Mouse (Mus musculus): ENCODE data around the gene Nup214. TPM values are rescaled to one million over a fixed set of nuclear protein-coding genes. Genes with fewer than 3 reads are reported as not detected.
"Not testable (repeated sequence)": the region's sequence is repeated elsewhere in the genome, so short reads cannot be mapped to it uniquely, and the experiment has no call there.

The Nup214 gene
- polyA plus RNA-seq, 1 experiment from 2014 or later, result 54.0 TPM

DNA sequence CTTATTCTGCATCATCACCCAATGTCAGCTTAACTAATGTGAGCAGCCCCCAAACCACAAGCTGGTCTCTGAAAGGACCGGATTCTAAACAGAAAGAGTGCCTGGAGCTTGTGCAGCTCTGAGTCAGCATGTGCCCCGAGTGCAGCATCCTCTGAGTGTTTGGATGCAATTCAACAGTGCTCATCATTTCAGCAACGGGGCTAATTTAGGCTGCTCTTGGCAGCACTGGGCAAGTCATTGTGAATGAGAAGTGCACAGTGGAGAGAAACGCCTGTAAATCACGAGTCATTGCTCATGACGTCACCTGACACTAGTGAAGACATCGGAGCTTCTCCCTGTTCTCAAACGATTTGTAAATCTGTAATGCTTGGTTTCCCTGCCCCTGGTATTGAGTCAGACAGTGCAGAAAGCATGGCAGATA is 64.4 kb downstream of the Nup214 start:
- ATAC-seq (replicated peaks; ENCODE audit: insufficient number of reproducible peaks, low FRiP score, low TSS enrichment), result no peak
- no peak overlapping the region for H3K27ac ChIP-seq (ENCODE audit: low read depth, low read length)
- no peak overlapping the region for H3K4me2 ChIP-seq
- 0 out of 2 replicates have a peak overlapping the region, but pooled peaks have one; percentile 39 for H3K9ac ChIP-seq (ENCODE audit: low read depth, low read length)
- peaks cover 32% of the 10 kb centered on the region for H3K36me3 ChIP-seq (ENCODE audit: control insufficient read depth, insufficient read depth, low read length)
- H3K27me3 ChIP-seq (ENCODE audit: control insufficient read depth, insufficient read depth, low read length), result no peaks in the 10 kb centered on the region
- no peaks in the 10 kb centered on the region for H3K9me3 ChIP-seq (replicated peaks; ENCODE audit: control insufficient read depth, low read length)
- 0 out of 2 replicates have a peak, but pooled peaks cover 6% of the 10 kb centered on the region for H3K4me1 ChIP-seq (ENCODE audit: control insufficient read depth, insufficient read depth, low read length)
- H3K4me3 ChIP-seq (ENCODE audit: low read depth, low read length), result no peak overlapping the region
- 84% methylated on average over 8 of the region's 8 CpGs for WGBS (ENCODE audit: insufficient replicate concordance)

DNA sequence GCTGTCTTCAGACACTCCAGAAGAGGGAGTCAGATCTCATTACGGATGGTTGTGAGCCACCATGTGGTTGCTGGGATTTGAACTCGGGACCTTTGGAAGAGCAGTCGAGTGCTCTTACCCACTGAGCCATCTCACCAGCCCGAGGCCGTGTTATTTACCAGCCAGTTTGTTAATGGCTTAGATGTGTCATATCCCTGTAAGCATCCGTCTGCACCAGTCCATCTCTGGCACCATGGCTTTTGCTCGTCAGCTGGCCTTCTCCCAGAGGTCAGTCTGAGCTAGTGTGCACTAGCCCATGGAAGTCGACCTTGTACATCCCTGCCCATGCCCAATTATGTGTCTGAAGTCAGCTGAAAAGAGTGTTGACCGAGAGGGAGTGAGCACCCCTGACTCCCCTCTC is 66.4 kb downstream of the Nup214 start:
- not testable (repeated sequence) for H3K27me3 ChIP-seq (ENCODE audit: control insufficient read depth, insufficient read depth, low read length); H3K27ac ChIP-seq (ENCODE audit: low read depth, low read length); ATAC-seq (replicated peaks; ENCODE audit: insufficient number of reproducible peaks, low FRiP score, low TSS enrichment); H3K4me2 ChIP-seq; H3K9me3 ChIP-seq (replicated peaks; ENCODE audit: control insufficient read depth, low read length); H3K4me3 ChIP-seq (ENCODE audit: low read depth, low read length); H3K9ac ChIP-seq (ENCODE audit: low read depth, low read length)
- Histone ChIP-seq H3K36me3 (ENCODE audit: control insufficient read depth, insufficient read depth, low read length) (peaks cover 17% of the 10 kb centered on the region), H3K4me1 (ENCODE audit: control insufficient read depth, insufficient read depth, low read length) (peaks cover 14% of the 10 kb centered on the region)
- 87% methylated on average over 9 of the region's 9 CpGs for WGBS (ENCODE audit: insufficient replicate concordance)

DNA sequence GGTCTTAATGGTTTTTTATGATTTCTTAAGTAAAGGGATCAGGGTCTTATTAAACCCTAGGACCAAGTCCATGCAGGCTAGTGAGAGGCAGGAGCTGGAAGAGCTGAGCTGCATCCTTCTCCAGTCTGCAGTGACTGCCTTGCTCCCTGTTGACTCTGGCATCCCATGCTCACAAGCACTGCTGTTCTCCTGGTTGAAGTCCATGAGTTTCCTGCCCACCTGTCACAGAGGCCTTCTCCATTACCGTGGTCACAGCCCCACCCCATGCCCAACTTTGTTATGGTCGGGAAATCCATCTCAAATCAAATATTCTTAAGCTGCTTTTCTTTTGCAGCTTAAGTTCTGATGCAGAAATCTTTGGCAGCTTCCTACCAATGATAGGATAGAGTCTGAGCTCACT is 66.9 kb downstream of the Nup214 start:
- peaks cover 14% of the 10 kb centered on the region for H3K4me1 ChIP-seq (ENCODE audit: control insufficient read depth, insufficient read depth, low read length)

DNA sequence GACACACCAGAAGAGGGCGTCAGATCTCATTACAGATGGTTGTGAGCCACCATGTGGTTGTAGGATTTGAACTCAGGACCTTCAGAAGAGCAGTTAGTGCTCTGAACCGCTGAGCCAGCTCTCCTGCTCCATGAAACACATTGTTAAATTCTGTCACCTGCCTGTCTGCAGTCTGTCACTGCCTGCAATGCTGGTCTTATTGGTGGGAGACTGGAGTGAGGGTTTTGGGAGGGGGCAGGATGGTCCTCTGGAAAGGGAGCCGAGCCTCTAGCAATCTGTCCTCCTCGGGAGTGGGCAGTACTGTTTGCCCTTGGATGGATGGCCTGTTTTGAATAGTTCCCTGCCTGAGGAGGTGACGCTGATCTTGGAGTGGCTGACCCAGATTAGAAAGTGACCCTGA is 69.6 kb downstream of the Nup214 start:
- no peak for ATAC-seq (replicated peaks; ENCODE audit: insufficient number of reproducible peaks, low FRiP score, low TSS enrichment)
- Histone ChIP-seq H3K27ac (ENCODE audit: low read depth, low read length) (peak overlapping the region; percentile 36), H3K4me2 (no peak overlapping the region), H3K36me3 (ENCODE audit: control insufficient read depth, insufficient read depth, low read length) (peaks cover 19% of the 10 kb centered on the region), H3K9ac (ENCODE audit: low read depth, low read length) (no peak overlapping the region), H3K27me3 (ENCODE audit: control insufficient read depth, insufficient read depth, low read length) (no peaks in the 10 kb centered on the region), H3K9me3 (replicated peaks; ENCODE audit: control insufficient read depth, low read length) (no peaks in the 10 kb centered on the region), H3K4me1 (ENCODE audit: control insufficient read depth, insufficient read depth, low read length) (peaks cover 27% of the 10 kb centered on the region), H3K4me3 (ENCODE audit: low read depth, low read length) (no peak overlapping the region)
- WGBS (ENCODE audit: insufficient replicate concordance), result 44% methylated on average over 5 of the region's 5 CpGs

More for the DNA sequence above, 66.9 kb downstream of the Nup214 start:
- Histone ChIP-seq H3K4me3 (ENCODE audit: low read depth, low read length) (no peak overlapping the region), H3K9me3 (replicated peaks; ENCODE audit: control insufficient read depth, low read length) (no peaks in the 10 kb centered on the region), H3K27me3 (ENCODE audit: control insufficient read depth, insufficient read depth, low read length) (no peaks in the 10 kb centered on the region), H3K4me2 (no peak overlapping the region), H3K9ac (ENCODE audit: low read depth, low read length) (no peak overlapping the region), H3K27ac (ENCODE audit: low read depth, low read length) (no peak overlapping the region), H3K36me3 (ENCODE audit: control insufficient read depth, insufficient read depth, low read length) (peaks cover 17% of the 10 kb centered on the region)
- ATAC-seq (replicated peaks; ENCODE audit: insufficient number of reproducible peaks, low FRiP score, low TSS enrichment), result no peak
- WGBS (ENCODE audit: insufficient replicate concordance), result 95% methylated on average over 2 of the region's 2 CpGs

DNA sequence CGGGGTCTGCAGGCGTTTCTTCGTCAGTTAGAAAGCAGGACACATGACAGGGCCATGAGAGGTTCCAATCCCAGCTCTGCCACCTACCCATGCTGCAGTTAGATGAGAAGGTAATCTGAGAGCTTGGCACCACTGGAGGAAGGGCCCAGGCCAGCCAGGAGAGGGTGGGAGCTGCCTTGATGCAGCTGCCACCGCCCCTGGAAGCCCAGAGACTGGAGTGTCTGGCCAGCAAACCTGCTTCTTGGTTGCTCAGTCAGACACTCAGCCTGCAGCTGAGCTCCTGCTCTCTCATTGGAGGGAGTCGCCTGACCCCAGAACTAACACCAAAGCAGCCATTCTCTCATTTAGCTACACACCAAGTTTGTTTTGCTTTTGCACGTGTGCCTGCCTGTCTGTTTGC is 71.1 kb downstream of the Nup214 start:
- peak overlapping the region; percentile 87 for H3K27ac ChIP-seq (ENCODE audit: low read depth, low read length)
- no peak for ATAC-seq (replicated peaks; ENCODE audit: insufficient number of reproducible peaks, low FRiP score, low TSS enrichment)
- H3K27me3 ChIP-seq (ENCODE audit: control insufficient read depth, insufficient read depth, low read length), result no peaks in the 10 kb centered on the region
- H3K4me3 ChIP-seq (ENCODE audit: low read depth, low read length), result no peak overlapping the region
- H3K9me3 ChIP-seq (replicated peaks; ENCODE audit: control insufficient read depth, low read length), result no peaks in the 10 kb centered on the region
- H3K4me2 ChIP-seq, result no peak overlapping the region
- peaks cover 27% of the 10 kb centered on the region for H3K4me1 ChIP-seq (ENCODE audit: control insufficient read depth, insufficient read depth, low read length)
- peaks cover 19% of the 10 kb centered on the region for H3K36me3 ChIP-seq (ENCODE audit: control insufficient read depth, insufficient read depth, low read length)
- WGBS (ENCODE audit: insufficient replicate concordance), result 64% methylated on average over 6 of the region's 6 CpGs
- peak overlapping the region; percentile 28; the same call in 1 of the 2 replicates for H3K9ac ChIP-seq (ENCODE audit: low read depth, low read length)

DNA sequence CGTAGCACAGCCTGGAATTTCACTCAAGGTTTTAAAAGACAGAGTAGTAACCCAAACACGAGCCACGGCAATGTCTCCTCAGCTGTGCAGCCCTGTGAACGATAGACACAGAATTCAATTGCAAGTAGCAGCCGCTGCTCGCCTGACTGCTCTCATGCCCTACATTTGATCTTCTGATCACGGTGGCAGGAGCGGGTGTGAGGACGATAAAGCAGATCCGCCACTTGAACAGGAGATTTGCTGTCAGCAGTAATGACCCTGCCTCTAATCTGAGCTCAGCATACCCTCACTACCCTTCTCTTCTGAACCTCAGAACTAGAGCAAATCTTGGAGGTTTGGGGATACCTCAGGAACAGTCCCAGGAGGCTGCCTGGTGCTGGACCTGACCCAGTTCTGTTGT is 71.8 kb downstream of the Nup214 start:
- Histone ChIP-seq H3K4me1 (ENCODE audit: control insufficient read depth, insufficient read depth, low read length) (peaks cover 27% of the 10 kb centered on the region), H3K9ac (ENCODE audit: low read depth, low read length) (peak overlapping the region; percentile 22; the same call in 1 of the 2 replicates), H3K9me3 (replicated peaks; ENCODE audit: control insufficient read depth, low read length) (no peaks in the 10 kb centered on the region), H3K4me3 (ENCODE audit: low read depth, low read length) (no peak overlapping the region), H3K27ac (ENCODE audit: low read depth, low read length) (peak overlapping the region; percentile 87), H3K36me3 (ENCODE audit: control insufficient read depth, insufficient read depth, low read length) (peaks cover 24% of the 10 kb centered on the region), H3K27me3 (ENCODE audit: control insufficient read depth, insufficient read depth, low read length) (no peaks in the 10 kb centered on the region), H3K4me2 (peak overlapping the region; percentile 22; the same call in 1 of the 2 replicates)
- 58% methylated on average over 10 of the region's 10 CpGs for WGBS (ENCODE audit: insufficient replicate concordance)
- 0 out of 2 replicates have a peak, but pooled peaks have one; percentile 27 for ATAC-seq (replicated peaks; ENCODE audit: insufficient number of reproducible peaks, low FRiP score, low TSS enrichment)

DNA sequence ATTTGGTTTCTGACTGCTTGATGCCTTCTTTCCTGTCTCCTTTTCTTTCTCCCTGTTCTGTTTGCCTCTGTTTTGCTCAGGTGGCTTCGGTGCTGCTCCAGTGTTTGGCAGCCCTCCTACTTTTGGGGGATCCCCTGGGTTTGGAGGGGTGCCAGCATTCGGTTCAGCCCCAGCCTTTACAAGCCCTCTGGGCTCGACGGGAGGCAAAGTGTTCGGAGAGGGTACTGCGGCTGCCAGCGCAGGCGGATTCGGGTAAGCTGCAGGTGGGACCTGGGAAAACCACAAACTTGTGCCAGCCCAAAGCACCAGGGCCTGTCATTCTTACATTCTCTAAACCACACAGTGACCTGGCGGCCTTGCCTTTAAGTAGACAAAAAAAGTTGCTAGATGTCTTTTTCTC is 73.1 kb downstream of the Nup214 start:
- peaks cover 23% of the 10 kb centered on the region for H3K36me3 ChIP-seq (ENCODE audit: control insufficient read depth, insufficient read depth, low read length)
- H3K4me3 ChIP-seq (ENCODE audit: low read depth, low read length), result no peak overlapping the region
- no peak overlapping the region for H3K27ac ChIP-seq (ENCODE audit: low read depth, low read length)
- H3K27me3 ChIP-seq (ENCODE audit: control insufficient read depth, insufficient read depth, low read length), result no peaks in the 10 kb centered on the region
- H3K4me2 ChIP-seq, result no peak overlapping the region
- WGBS (ENCODE audit: insufficient replicate concordance), result 91% methylated on average over 10 of the region's 10 CpGs
- ATAC-seq (replicated peaks; ENCODE audit: insufficient number of reproducible peaks, low FRiP score, low TSS enrichment), result no peak
- H3K4me1 ChIP-seq (ENCODE audit: control insufficient read depth, insufficient read depth, low read length), result peaks cover 33% of the 10 kb centered on the region
- no peak overlapping the region for H3K9ac ChIP-seq (ENCODE audit: low read depth, low read length)
- H3K9me3 ChIP-seq (replicated peaks; ENCODE audit: control insufficient read depth, low read length), result no peaks in the 10 kb centered on the region

DNA sequence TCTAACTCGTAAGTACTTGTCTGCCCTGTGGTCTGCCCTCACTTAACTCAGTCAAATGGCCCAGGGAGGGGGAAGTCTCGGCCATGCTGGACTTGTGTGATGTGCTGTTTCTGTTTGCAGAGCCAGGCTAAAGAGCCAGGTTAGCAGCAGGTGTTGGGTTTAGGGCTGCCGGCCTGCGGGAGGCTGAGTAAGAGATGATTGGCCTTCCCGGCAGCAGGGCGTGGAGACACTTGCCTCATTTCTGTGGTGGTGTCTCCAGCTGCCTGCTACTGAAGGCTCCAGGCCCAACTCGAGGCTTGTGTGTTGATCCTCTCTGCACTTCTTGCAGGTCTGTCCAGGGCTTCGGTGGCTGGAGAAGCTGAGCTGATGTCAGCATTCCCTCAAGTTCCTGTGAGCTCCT is 77.6 kb downstream of the Nup214 start:
- Histone ChIP-seq H3K27me3 (ENCODE audit: control insufficient read depth, insufficient read depth, low read length) (no peaks in the 10 kb centered on the region), H3K27ac (ENCODE audit: low read depth, low read length) (peak overlapping the region; percentile 7; the same call in 1 of the 2 replicates), H3K4me3 (ENCODE audit: low read depth, low read length) (no peak overlapping the region), H3K36me3 (ENCODE audit: control insufficient read depth, insufficient read depth, low read length) (peaks cover 20% of the 10 kb centered on the region), H3K9ac (ENCODE audit: low read depth, low read length) (peak overlapping the region; percentile 24; the same call in 1 of the 2 replicates), H3K4me2 (no peak overlapping the region), H3K9me3 (replicated peaks; ENCODE audit: control insufficient read depth, low read length) (no peaks in the 10 kb centered on the region), H3K4me1 (ENCODE audit: control insufficient read depth, insufficient read depth, low read length) (peaks cover 46% of the 10 kb centered on the region)
- no peak for ATAC-seq (replicated peaks; ENCODE audit: insufficient number of reproducible peaks, low FRiP score, low TSS enrichment)
- 68% methylated on average over 8 of the region's 8 CpGs for WGBS (ENCODE audit: insufficient replicate concordance)

DNA sequence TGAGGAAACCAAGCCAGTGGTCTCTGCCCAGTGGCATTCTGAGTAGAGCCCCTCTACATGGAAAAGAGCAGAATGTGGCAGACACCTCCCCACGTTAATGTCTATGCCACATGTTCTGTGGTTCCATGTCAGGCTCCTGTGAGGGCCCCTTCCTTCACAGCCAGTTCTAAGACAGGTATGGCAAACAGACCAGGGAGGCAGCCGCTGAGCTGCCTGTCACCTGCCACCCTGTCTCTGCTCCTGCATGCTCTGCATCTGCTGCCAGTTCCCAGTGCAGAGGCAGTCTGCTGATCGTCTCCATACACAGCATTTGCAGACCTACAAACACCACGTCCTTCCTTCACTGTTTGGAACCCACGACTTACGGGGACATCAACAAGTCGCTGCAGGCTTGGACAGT is 78.2 kb downstream of the Nup214 start:
- 0 out of 2 replicates have a peak overlapping the region, but pooled peaks have one; percentile 16 for H3K9ac ChIP-seq (ENCODE audit: low read depth, low read length)
- no peak overlapping the region for H3K4me2 ChIP-seq
- no peak for ATAC-seq (replicated peaks; ENCODE audit: insufficient number of reproducible peaks, low FRiP score, low TSS enrichment)
- peaks cover 20% of the 10 kb centered on the region for H3K36me3 ChIP-seq (ENCODE audit: control insufficient read depth, insufficient read depth, low read length)
- no peak overlapping the region for H3K27ac ChIP-seq (ENCODE audit: low read depth, low read length)
- H3K27me3 ChIP-seq (ENCODE audit: control insufficient read depth, insufficient read depth, low read length), result no peaks in the 10 kb centered on the region
- H3K9me3 ChIP-seq (replicated peaks; ENCODE audit: control insufficient read depth, low read length), result no peaks in the 10 kb centered on the region
- WGBS (ENCODE audit: insufficient replicate concordance), result 76% methylated on average over 7 of the region's 7 CpGs
- no peak overlapping the region for H3K4me3 ChIP-seq (ENCODE audit: low read depth, low read length)
- peaks cover 48% of the 10 kb centered on the region for H3K4me1 ChIP-seq (ENCODE audit: control insufficient read depth, insufficient read depth, low read length)

All from heart, embryonic 11.5 days (tissue).